Mouse (Mus musculus): ENCODE measurements around the gene Mst1. TPM values are rescaled to one million over a fixed set of nuclear protein-coding genes. Genes with fewer than 3 reads are reported as not detected.

The Mst1 gene
- polyA plus RNA-seq (2017; shearing (Covaris generic)) = 3.1 TPM

DNA sequence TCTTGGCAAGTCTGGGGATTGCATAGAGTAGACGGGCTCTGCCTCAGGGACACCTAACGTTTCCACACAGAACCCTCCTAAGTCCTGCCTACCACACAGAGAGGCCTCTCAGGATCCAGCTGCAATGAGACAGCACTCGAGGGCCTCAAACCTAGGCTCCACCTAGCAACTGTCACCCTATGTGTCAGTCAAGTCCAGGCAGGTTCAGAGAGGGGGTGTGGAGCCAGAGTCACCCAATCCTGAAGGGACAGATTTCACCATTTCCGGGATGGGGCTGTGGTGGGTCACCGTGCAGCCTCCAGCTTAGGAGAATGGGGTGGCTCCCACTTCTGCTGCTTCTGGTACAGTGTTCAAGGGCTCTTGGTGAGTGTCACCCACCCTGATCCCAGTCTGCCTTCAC lies at the start of gene Mst1:
TSS of gene Mst1 (plus strand) at position 269 of the 400 bp plus-strand sequence.

DNA sequence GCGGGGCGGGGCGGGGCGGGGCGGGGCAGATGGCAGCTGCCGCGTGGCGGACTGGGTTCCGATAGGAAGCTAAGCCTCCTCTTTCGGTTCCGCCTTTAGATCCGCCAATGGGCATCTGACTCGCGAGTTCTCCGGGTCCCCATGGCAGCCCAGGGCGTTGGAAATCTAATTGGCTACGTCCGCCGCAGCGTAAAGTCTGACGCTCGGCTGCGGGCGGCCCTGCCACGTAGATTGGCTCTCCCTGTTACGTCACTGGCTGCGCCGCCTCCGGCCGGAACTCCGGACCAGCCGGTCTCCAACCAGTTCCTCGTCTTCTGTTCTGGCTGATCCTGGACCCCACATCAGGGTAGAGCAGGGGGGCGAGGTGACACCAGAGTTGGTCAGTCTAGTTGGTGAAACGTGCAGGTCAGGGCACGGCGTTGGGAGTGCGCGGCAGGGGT lies 31.2 kb upstream of the Mst1 start, which contains the start of gene Gmppb:
TSS of gene Gmppb (plus strand) at position 227 of the 440 bp plus-strand sequence.

DNA sequence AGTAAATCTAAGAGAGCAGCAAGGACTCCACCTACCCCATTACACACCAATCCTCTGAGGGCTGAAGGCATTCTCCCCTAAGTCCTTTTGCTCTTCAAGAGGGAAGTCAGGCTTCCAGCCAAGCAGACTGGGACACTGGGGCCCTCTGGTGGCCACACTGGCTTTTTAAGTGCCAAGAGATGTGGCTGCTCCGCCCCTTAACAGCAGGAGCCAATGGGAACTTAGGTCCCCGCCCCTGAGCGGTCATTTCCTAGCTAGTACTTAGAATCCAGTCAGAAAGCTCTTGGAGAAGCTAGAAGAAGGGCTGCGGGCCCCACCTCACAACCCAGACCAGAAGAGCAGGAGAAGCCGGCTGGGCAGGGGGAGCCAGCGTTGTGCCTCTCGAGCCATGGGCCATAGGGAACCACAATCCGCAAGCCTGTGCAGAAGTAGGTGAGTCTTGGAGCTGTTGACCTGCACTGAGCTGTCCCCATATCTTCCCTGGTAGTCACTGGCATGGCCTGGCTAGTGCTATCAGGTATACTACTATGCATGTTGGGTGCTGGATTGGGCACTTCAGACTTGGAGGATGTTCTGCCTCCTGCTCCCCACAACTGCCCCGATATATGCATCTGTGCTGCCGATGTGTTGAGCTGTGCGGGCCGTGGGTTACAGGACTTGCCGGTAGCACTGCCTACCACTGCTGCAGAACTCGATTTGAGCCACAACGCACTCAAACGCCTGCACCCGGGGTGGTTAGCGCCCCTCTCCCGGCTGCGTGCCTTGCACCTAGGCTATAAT lies 27.2 kb upstream of the Mst1 start, which contains the start of gene Amigo3:
TSS of gene Amigo3 (plus strand) at position 275 of the 780 bp plus-strand sequence.

DNA sequence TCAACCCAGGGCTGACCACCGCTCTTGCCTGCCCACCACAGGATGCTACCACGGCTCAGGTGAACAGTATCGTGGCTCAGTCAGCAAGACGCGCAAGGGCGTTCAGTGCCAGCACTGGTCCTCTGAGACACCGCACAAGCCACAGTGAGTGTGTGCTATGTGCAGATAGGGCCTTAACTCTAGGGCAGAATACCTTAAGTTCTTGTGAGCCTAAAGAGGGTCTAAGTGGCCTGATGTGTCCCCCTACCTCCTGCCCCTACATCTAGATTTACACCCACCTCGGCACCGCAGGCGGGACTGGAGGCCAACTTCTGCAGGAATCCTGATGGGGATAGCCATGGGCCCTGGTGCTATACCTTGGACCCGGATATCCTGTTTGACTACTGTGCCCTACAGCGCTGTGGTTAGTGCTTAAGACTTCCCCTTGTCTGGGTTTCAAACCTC lies 2.8 kb downstream of the Mst1 start, which contains the start of gene Rnf123:
TSS of gene Rnf123 (minus strand) at position 359 of the 444 bp plus-strand sequence.

DNA sequence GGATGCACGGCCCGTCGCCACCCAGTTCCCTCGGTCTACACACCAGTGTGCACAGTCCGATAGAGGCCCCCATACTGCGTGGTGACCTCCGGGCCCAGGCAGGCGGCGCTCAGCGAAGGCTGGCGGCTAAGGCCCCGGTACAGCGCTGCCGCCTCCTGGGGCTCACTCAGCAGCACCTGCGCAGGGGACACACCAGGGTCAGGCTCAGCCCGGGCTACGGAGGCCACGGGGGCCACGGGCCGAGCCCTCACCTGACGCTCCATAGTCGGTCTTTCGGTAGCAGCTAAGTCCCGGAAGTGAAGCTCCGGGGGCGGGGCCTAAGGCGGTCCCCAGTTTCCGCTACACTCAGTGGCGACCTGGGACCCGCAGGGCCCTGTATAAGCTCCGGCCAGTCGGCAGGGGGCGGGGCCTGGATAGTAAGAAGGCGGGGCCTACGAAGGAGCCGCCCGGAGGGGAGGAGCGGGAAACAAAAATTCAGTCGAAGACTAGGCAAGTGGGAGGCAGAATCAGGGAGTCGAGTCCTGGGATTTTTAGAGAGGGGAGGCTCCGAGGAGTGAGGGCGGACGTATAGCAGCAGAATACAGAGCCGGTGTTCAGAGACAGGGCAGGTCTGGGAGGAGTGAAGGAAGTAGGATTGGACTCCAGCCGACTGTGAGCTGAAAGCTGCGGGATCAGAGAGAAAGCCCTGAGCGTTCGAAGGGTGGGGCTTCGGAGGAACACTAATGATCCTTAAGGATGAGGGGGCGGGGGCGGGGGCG lies 14.1 kb downstream of the Mst1 start, which contains the start of gene Apeh:
TSS of gene Apeh (minus strand) at position 423 of the 758 bp plus-strand sequence.

Other genes starting within 250 kb of the Mst1 start
- 110 TPM for gene Rbm6, start 207.2 kb upstream of the Mst1 start, polyA plus RNA-seq (2017; shearing (Covaris generic))
- gene Mon1a, start 192.3 kb upstream of the Mst1 start, polyA plus RNA-seq (2017; shearing (Covaris generic)) = 19.9 TPM
- gene Mst1r, start 173.6 kb upstream of the Mst1 start, polyA plus RNA-seq (2017; shearing (Covaris generic)) = not detected
- gene Actl11, start 152.0 kb upstream of the Mst1 start, polyA plus RNA-seq (2017; shearing (Covaris generic)) = not detected
- not detected for gene Camkv, start 144.8 kb upstream of the Mst1 start, polyA plus RNA-seq (2017; shearing (Covaris generic))
- gene Traip, start 130.3 kb upstream of the Mst1 start, polyA plus RNA-seq (2017; shearing (Covaris generic)) = 2.0 TPM
- gene Uba7, start 104.9 kb upstream of the Mst1 start, polyA plus RNA-seq (2017; shearing (Covaris generic)) = 150 TPM
- not detected for gene Gm20661, start 97.4 kb upstream of the Mst1 start, polyA plus RNA-seq (2017; shearing (Covaris generic))
- gene Inka1, start 94.6 kb upstream of the Mst1 start, polyA plus RNA-seq (2017; shearing (Covaris generic)) = 0.61 TPM
- not detected for gene Cdhr4, start 87.9 kb upstream of the Mst1 start, polyA plus RNA-seq (2017; shearing (Covaris generic))
- gene Gm20662, start 84.1 kb upstream of the Mst1 start, polyA plus RNA-seq (2017; shearing (Covaris generic)) = not detected
- 146 TPM for gene Ip6k1, start 77.9 kb upstream of the Mst1 start, polyA plus RNA-seq (2017; shearing (Covaris generic))
- gene Gmppb, start 31.2 kb upstream of the Mst1 start, polyA plus RNA-seq (2017; shearing (Covaris generic)) = 25.0 TPM
- 1.4 TPM for gene Amigo3, start 27.3 kb upstream of the Mst1 start, polyA plus RNA-seq (2017; shearing (Covaris generic))
- 110 TPM for gene Rnf123, start 2.9 kb downstream of the Mst1 start, polyA plus RNA-seq (2017; shearing (Covaris generic))
- gene Apeh, start 14.2 kb downstream of the Mst1 start, polyA plus RNA-seq (2017; shearing (Covaris generic)) = 54.4 TPM
- gene Bsn, start 109.9 kb downstream of the Mst1 start, polyA plus RNA-seq (2017; shearing (Covaris generic)) = 0.30 TPM
- 11.0 TPM for gene Dag1, start 183.5 kb downstream of the Mst1 start, polyA plus RNA-seq (2017; shearing (Covaris generic))
- gene Nicn1, start 210.0 kb downstream of the Mst1 start, polyA plus RNA-seq (2017; shearing (Covaris generic)) = 1.7 TPM
- 0.17 TPM for gene Amt, start 216.4 kb downstream of the Mst1 start, polyA plus RNA-seq (2017; shearing (Covaris generic))
- gene Rhoa, start 225.7 kb downstream of the Mst1 start, polyA plus RNA-seq (2017; shearing (Covaris generic)) = 424 TPM
- gene Tcta, start 225.7 kb downstream of the Mst1 start, polyA plus RNA-seq (2017; shearing (Covaris generic)) = 5.3 TPM